ENCODE assay signal across 8 mouse cellular contexts in the genomic region with DNA sequence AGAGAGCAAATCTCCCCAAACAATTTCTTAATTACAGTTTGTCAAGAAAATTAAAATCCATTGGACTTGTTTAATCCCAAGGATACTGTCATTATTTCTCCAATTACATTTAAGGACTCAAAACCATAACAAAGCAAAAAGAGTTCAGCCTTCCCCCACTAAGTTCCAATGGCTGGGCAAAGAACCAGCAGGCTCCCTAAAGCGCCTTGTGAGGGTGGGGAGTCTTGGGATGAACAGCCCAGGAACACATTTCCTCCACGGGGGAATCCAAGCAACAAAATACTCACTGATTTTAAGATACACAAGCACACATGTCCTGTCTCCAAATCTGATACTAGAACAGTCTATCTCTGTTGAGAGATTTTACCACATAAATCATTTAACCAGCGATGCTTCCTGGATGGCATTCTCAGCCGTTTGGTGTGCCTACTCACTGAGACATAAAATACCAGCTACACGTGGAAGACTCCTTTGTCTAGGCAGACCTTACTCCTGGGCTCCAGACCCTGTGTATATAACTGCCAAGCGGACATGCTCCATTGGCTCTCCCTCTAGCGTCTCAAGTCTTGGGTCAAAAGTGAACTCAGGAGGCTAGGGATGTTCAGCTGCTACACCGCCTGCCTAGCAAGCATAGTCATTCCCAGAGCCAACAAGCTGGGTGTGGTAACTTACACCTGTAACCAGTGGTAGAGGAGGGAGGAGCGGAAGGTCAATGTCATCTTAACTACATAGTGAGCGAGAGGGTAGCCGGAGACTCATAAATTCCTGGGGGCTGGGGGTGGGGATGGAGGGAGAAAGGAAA.
DNase-seq lines count a peak whose midpoint lies in the region; ATAC-seq and TF ChIP-seq lines count a peak whose summit lies in the region.

No protein-coding gene starts in this region.

- peak overlapping the region; percentile 85 for H3K27ac ChIP-seq in lung, embryonic 16.5 days (ENCODE audit: low read length)
- peak overlapping the region; percentile 42; the same call in 1 of the 2 replicates for H3K27ac ChIP-seq in intestine, postnatal 0 days (ENCODE audit: low read depth, low read length)
- no peak overlapping the region for H3K27ac ChIP-seq in neural tube, embryonic 14.5 days (ENCODE audit: low read depth, low read length)

- H3K36me3 ChIP-seq in lung, embryonic 16.5 days (ENCODE audit: control insufficient read depth, insufficient read depth, low read length): no peaks in the 10 kb centered on the region
- H3K36me3 ChIP-seq in intestine, postnatal 0 days (ENCODE audit: control insufficient read depth, insufficient read depth): no peaks in the 10 kb centered on the region
- no peaks in the 10 kb centered on the region for H3K36me3 ChIP-seq in neural tube, embryonic 14.5 days (ENCODE audit: control insufficient read depth, insufficient read depth, low read length)

- H3K9me3 ChIP-seq in lung, embryonic 16.5 days (ENCODE audit: control insufficient read depth, low read length): no peaks in the 10 kb centered on the region
- H3K9me3 ChIP-seq in intestine, postnatal 0 days (ENCODE audit: control insufficient read depth): no peaks in the 10 kb centered on the region
- H3K9me3 ChIP-seq in neural tube, embryonic 14.5 days (ENCODE audit: control insufficient read depth, low read length): no peaks in the 10 kb centered on the region

- 55% methylated on average over 11 of the region's 11 CpGs for WGBS in lung, embryonic 16.5 days
- WGBS in intestine, postnatal 0 days: 40% methylated on average over 11 of the region's 11 CpGs
- WGBS in neural tube, embryonic 14.5 days: 67% methylated on average over 11 of the region's 11 CpGs

- 0 out of 2 replicates have a peak, but pooled peaks have one; percentile 21 for TF ChIP-seq CTCF in intestine, postnatal 0 days (IDR thresholded peaks at IDR 0.05; ENCODE audit: low read depth)

- no peaks in the 10 kb centered on the region for H3K27me3 ChIP-seq in lung, embryonic 16.5 days (ENCODE audit: control insufficient read depth, insufficient read depth, low read depth, low read length)
- no peaks in the 10 kb centered on the region for H3K27me3 ChIP-seq in intestine, postnatal 0 days (replicated peaks; ENCODE audit: control insufficient read depth, insufficient read depth, low read length)
- no peaks in the 10 kb centered on the region for H3K27me3 ChIP-seq in neural tube, embryonic 14.5 days (ENCODE audit: control insufficient read depth, insufficient read depth, low read length)

- peak; percentile 28 to 38 for DNase-seq in cerebellum, adult 18-20 months
- no peak for DNase-seq in cerebellum, adult 11-12 months
- DNase-seq in lung, adult 18-20 months: no peak
- DNase-seq in layer of hippocampus, adult 8-10 months (ENCODE audit: low spot score in 2 of 2): no peak
- DNase-seq in retina, embryonic 14.5 days (ENCODE audit: low spot score): no peak

- H3K4me2 ChIP-seq in lung, embryonic 16.5 days (ENCODE audit: low read depth, low read length): no peak overlapping the region
- peak overlapping the region; percentile 31 for H3K4me2 ChIP-seq in intestine, postnatal 0 days (replicated peaks; ENCODE audit: low read depth)
- H3K4me2 ChIP-seq in neural tube, embryonic 14.5 days (ENCODE audit: low read depth, low read length): no peak overlapping the region

- 0 out of 2 replicates have a peak, but pooled peaks have one; percentile 17 for ATAC-seq in lung, embryonic 16.5 days (ENCODE audit: low read depth)
- no peak; the same call in 1 of the 2 replicates for ATAC-seq in intestine, postnatal 0 days
- 0 out of 2 replicates have a peak, but pooled peaks have one; percentile 16 for ATAC-seq in neural tube, embryonic 14.5 days (ENCODE audit: low read depth)

- peaks cover 53% of the 10 kb centered on the region for H3K4me1 ChIP-seq in lung, embryonic 16.5 days (replicated peaks; ENCODE audit: control insufficient read depth, insufficient read depth, low read length)
- H3K4me1 ChIP-seq in intestine, postnatal 0 days (replicated peaks; ENCODE audit: control insufficient read depth, insufficient read depth, low read length): peaks cover 21% of the 10 kb centered on the region
- H3K4me1 ChIP-seq in neural tube, embryonic 14.5 days (ENCODE audit: control insufficient read depth, insufficient read depth, low read length): peaks cover 19% of the 10 kb centered on the region

- H3K9ac ChIP-seq in lung, embryonic 16.5 days (ENCODE audit: low read length): no peak overlapping the region
- no peak overlapping the region for H3K9ac ChIP-seq in intestine, postnatal 0 days (ENCODE audit: low read depth, low read length)
- no peak overlapping the region for H3K9ac ChIP-seq in neural tube, embryonic 14.5 days (replicated peaks; ENCODE audit: low read depth, low read length)

- H3K4me3 ChIP-seq in lung, embryonic 16.5 days (ENCODE audit: low read length): no peak overlapping the region
- H3K4me3 ChIP-seq in intestine, postnatal 0 days (ENCODE audit: low read depth, low read length): no peak overlapping the region
- H3K4me3 ChIP-seq in neural tube, embryonic 14.5 days (ENCODE audit: low read depth, low read length): no peak overlapping the region

Comparison
In these comparisons a context has a peak if more than half of its experiments do, and no peak if none do; other contexts are left out.
1. DNase-seq: peak in cerebellum, adult 18-20 months (2 of 2); none in cerebellum, adult 11-12 months (single experiment), lung, adult 18-20 months (0 of 2), layer of hippocampus, adult 8-10 months (0 of 2) and retina, embryonic 14.5 days (single experiment).